Mouse (Mus musculus): ENCODE data around the gene Tor1a.
"Not testable (repeated sequence)": the region's sequence is repeated elsewhere in the genome, so short reads cannot be mapped to it uniquely, and the experiment has no call there.

Tor1a gene

DNA sequence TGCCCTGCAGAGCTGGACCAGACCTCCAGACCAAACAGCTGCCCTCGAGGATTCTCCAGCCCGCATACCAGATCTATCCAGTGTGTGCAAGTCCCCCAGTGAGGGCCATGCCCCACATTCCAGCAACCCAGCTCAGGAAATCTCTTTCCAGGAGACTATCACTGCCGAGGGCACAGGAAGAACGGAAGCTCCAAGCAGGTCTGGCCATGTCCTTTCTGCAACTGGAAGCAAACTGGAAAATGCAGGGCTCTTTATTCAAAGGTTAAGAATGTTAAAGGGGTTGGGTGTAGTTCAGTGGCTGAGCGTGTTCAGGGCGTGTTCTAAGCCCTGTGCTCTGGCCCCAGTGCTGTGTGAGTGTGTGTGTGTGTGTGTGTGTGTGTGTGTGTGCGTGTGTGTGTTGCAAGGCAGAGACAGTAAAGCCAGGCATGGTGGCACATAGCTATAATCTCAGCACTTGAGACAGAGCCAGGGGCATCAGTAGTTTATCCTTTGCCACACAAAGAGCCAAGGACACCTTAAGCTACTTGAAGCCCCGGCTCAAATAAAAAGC is 48.9 kb downstream of the Tor1a start:
- DNase-seq (ENCODE audit: low read depth, low spot score): no peak

DNA sequence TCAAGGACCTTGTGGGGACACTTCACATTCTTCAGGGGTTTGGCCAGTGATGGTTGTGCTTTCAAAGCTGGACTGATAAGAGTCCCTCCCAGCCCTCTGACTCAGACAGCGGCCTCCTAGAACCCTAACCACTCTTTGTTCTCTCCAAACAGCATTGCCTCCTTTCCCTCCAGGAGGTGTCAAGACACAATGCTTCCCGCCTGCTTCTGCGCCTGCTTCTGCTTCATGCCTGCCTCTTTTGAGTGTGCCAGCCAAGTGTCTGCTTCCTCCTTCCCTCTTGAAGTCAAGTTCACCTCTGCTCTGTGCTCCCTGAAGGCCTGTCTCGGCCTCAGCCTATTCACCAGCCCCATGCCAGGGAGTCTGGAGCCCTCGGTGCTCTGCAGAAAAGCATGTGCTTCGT is 49.6 kb downstream of the Tor1a start:
- no peak for DNase-seq (ENCODE audit: low read depth, low spot score)

DNA sequence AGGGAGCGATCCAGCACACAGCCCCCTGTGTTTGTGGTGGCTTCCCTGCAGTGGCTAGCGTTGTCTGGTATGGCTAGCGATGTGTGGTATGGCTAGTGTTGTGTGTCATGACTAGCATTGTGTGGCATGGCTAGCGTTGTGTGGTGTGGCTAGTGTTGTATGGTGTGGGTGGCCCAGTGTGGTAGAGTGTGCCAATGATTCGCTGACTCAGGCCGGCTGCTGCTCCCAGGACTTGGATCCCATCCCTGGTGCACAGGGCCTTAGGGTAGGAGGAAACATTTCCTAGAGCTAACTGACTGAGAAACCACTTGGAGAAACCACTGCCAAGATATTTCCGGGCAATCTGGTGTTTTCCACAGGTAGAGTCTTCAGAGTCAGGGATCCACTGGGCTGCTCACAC is 50.1 kb downstream of the Tor1a start:
- DNase-seq (ENCODE audit: low read depth, low spot score): no peak

DNA sequence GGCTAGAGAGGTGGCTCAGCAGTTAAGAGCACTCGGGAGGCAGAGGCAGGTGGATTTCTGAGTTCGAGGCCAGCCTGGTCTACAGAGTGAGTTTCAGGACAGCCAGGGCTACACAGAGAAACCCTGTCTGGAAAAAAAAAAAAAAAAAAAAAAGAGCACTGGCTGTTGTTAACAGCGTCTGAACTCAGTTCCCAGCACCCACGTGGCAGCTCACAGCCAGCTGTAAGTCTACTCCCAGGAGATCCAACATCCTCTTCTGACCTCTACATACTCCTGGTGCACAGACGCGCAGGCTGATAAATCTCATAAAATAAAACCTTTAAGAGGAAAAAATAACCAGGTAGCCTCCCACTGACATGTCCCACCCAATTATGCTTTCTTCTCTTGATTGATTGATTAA is 51.8 kb downstream of the Tor1a start:
- not testable (repeated sequence) for DNase-seq (ENCODE audit: low read depth, low spot score)

GRCm38 (mm10) chr2:30915376-30915775 is 52.4 kb downstream of the Tor1a start:
- DNase-seq (ENCODE audit: low read depth, low spot score): no peak

- DNase-seq (ENCODE audit: low read depth, low spot score): no peak
These were observed 52.9 kb downstream of the Tor1a start for GRCm38 (mm10) chr2:30914836-30915235.

DNA sequence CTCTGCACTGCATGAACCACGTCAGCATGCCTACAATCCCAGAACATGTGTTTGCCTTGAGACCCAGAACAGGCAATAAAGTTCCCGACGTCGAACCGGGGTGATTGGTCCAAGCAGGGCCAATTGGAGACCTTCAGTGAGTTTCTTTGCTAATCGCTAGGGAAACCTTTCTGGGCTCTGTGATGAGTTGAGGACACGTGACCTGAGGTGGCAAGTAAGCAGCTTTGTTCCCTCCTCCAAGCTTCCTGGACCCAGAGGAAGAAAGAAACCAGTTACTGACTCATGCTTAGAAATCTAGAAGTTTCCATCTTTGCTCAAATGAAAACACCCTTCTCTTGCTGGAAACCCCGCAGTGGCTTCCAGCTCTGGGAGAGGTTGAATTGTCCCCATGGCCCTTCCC is 54.7 kb downstream of the Tor1a start:
- DNase-seq (ENCODE audit: low read depth, low spot score): no peak

DNA sequence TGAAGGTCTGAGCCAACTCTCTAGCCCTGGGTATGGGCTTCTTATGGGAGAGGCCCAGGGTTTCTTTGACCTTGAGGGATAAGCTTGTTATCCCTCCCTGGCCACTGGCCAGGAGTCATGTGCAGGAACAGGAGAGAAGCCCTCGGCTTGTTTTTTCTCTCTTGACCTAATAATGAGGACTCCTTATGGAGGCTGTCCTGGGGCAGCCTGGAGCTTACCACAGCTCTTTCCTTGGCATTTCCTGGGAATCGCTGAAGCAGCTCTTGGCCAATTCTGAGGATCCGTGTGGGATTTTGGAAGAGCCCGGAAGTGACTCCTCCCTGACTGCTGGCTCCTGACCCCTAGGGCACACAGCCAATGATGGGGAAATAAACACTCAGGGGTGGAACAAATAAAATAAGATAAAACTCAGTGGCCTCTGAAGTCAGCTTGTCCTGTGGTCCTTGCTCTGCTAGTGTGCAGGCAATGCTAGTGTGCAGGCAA is 55.4 kb downstream of the Tor1a start:
- no peak for DNase-seq (ENCODE audit: low read depth, low spot score)

Data from A20 (cell line).